In genomic region chr11:78513106-78513790, GRCm38 (mm10) we compare ENCODE assay signal across 9 mouse cellular contexts. TPM values are rescaled to one million over a fixed set of nuclear protein-coding genes. Genes with fewer than 3 reads are reported as not detected.
DNase-seq lines count a peak whose midpoint lies in the region; ATAC-seq and TF ChIP-seq lines count a peak whose summit lies in the region.
"Had no signal": no experiment of that assay in that cellular context is flagged by ENCODE, and none has a peak within 500 bp of the region (broad histone marks: within the 10 kb centered on the region; RNA-seq: fewer than 3 reads in every experiment).

No protein-coding gene starts in this region.

- TF ChIP-seq CTCF in lung, embryonic 14.5 days (IDR thresholded peaks at IDR 0.05; ENCODE audit: low read depth): no peak

- H3K9ac ChIP-seq in lung, embryonic 14.5 days: peak overlapping the region; percentile 96
- H3K9ac ChIP-seq in embryonic facial prominence, embryonic 14.5 days (ENCODE audit: low read depth, low read length): peak overlapping the region; percentile 94
- no peak overlapping the region for H3K9ac ChIP-seq in limb, embryonic 11.5 days (ENCODE audit: low read length)
- peak overlapping the region; percentile 95; the same call in 1 of the 2 replicates for H3K9ac ChIP-seq in stomach, embryonic 14.5 days (replicated peaks; ENCODE audit: low read depth, low read length)

- H3K4me1 ChIP-seq in lung, embryonic 14.5 days (ENCODE audit: insufficient read depth): 0 out of 2 replicates have a peak, but pooled peaks cover 10% of the 10 kb centered on the region
- peaks cover 11% of the 10 kb centered on the region for H3K4me1 ChIP-seq in embryonic facial prominence, embryonic 14.5 days (ENCODE audit: control insufficient read depth, insufficient read depth, low read length)
- H3K4me1 ChIP-seq in limb, embryonic 11.5 days (ENCODE audit: control insufficient read depth, insufficient read depth, low read length): peaks cover 7% of the 10 kb centered on the region
- H3K4me1 ChIP-seq in stomach, embryonic 14.5 days (ENCODE audit: control insufficient read depth, insufficient read depth, low read length): peaks cover 11% of the 10 kb centered on the region; the same call in 1 of the 2 replicates

- H3K27ac ChIP-seq in lung, embryonic 14.5 days (ENCODE audit: low read depth): 0 out of 2 replicates have a peak overlapping the region, but pooled peaks have one; percentile 16
- no peak overlapping the region for H3K27ac ChIP-seq in embryonic facial prominence, embryonic 14.5 days (replicated peaks; ENCODE audit: low read depth, low read length)
- H3K27ac ChIP-seq in limb, embryonic 11.5 days (replicated peaks; ENCODE audit: low read depth, low read length): no peak overlapping the region
- H3K27ac ChIP-seq in stomach, embryonic 14.5 days (ENCODE audit: low read length): no peak overlapping the region

- H3K4me2 ChIP-seq in lung, embryonic 14.5 days: peak overlapping the region; percentile 74
- peak overlapping the region; percentile 88 for H3K4me2 ChIP-seq in embryonic facial prominence, embryonic 14.5 days (ENCODE audit: low read depth, low read length)
- H3K4me2 ChIP-seq in limb, embryonic 11.5 days (ENCODE audit: low read depth, severe bottlenecking): peak overlapping the region; percentile 88
- H3K4me2 ChIP-seq in stomach, embryonic 14.5 days (replicated peaks; ENCODE audit: low read depth, low read length): peak overlapping the region; percentile 91

- peaks cover 54% of the 10 kb centered on the region for H3K36me3 ChIP-seq in lung, embryonic 14.5 days (ENCODE audit: insufficient read depth)
- H3K36me3 ChIP-seq in embryonic facial prominence, embryonic 14.5 days (ENCODE audit: control insufficient read depth, insufficient read depth, low read length): peaks cover 51% of the 10 kb centered on the region
- peaks cover 29% of the 10 kb centered on the region for H3K36me3 ChIP-seq in limb, embryonic 11.5 days (ENCODE audit: control insufficient read depth, insufficient read depth, low read length)
- H3K36me3 ChIP-seq in stomach, embryonic 14.5 days (ENCODE audit: control insufficient read depth, insufficient read depth, low read length): peaks cover 29% of the 10 kb centered on the region

- peak overlapping the region; percentile 93 for H3K4me3 ChIP-seq in lung, embryonic 14.5 days (ENCODE audit: low read depth, low read length)
- peak overlapping the region; percentile 99 for H3K4me3 ChIP-seq in embryonic facial prominence, embryonic 14.5 days (ENCODE audit: low read depth, low read length)
- peak overlapping the region; percentile 94; the same call in 1 of the 2 replicates for H3K4me3 ChIP-seq in limb, embryonic 11.5 days (ENCODE audit: low read depth, low read length)
- peak overlapping the region; percentile 94 for H3K4me3 ChIP-seq in stomach, embryonic 14.5 days (ENCODE audit: low read depth, low read length)

- H3K27me3 ChIP-seq in lung, embryonic 14.5 days (ENCODE audit: insufficient read depth, low read length): no peaks in the 10 kb centered on the region
- H3K27me3 ChIP-seq in embryonic facial prominence, embryonic 14.5 days (replicated peaks; ENCODE audit: control insufficient read depth, insufficient read depth, low read length): no peaks in the 10 kb centered on the region
- no peaks in the 10 kb centered on the region for H3K27me3 ChIP-seq in limb, embryonic 11.5 days (ENCODE audit: control insufficient read depth, insufficient read depth, low read length)
- H3K27me3 ChIP-seq in stomach, embryonic 14.5 days (ENCODE audit: control insufficient read depth, insufficient read depth, low read length): no peaks in the 10 kb centered on the region

- 70% methylated on average over 3 of the region's 3 CpGs for WGBS in lung, embryonic 14.5 days
- WGBS in embryonic facial prominence, embryonic 14.5 days: 73% methylated on average over 3 of the region's 3 CpGs
- 78% methylated on average over 3 of the region's 3 CpGs for WGBS in limb, embryonic 11.5 days
- WGBS in stomach, embryonic 14.5 days: 74% methylated on average over 3 of the region's 3 CpGs

- no peaks in the 10 kb centered on the region for H3K9me3 ChIP-seq in lung, embryonic 14.5 days (ENCODE audit: low read depth, low read length)
- no peaks in the 10 kb centered on the region for H3K9me3 ChIP-seq in embryonic facial prominence, embryonic 14.5 days (ENCODE audit: control insufficient read depth, low read length)
- H3K9me3 ChIP-seq in limb, embryonic 11.5 days (ENCODE audit: control insufficient read depth, low read length): no peaks in the 10 kb centered on the region
- H3K9me3 ChIP-seq in stomach, embryonic 14.5 days (ENCODE audit: control insufficient read depth, low read depth, low read length): no peaks in the 10 kb centered on the region

- no peak for DNase-seq in lung, embryonic 14.5 days
- DNase-seq in lung, postnatal 10 days: no peak
- DNase-seq in embryonic facial prominence, embryonic 14.5 days (ENCODE audit: low spot score): no peak
- no peak for DNase-seq in limb, embryonic 11.5 days (ENCODE audit: low spot score)
- no peak for DNase-seq in kidney, postnatal 25 days

- no peak for ATAC-seq in lung, embryonic 14.5 days (ENCODE audit: insufficient read depth)
- no peak for ATAC-seq in embryonic facial prominence, embryonic 14.5 days (ENCODE audit: low read depth)
- ATAC-seq in limb, embryonic 11.5 days (ENCODE audit: insufficient number of reproducible peaks, low FRiP score, low TSS enrichment, low read depth): no peak
- no peak for ATAC-seq in stomach, embryonic 14.5 days (ENCODE audit: insufficient number of reproducible peaks, insufficient read depth, low FRiP score, low read depth)
- ATAC-seq in cerebellum, adult (ENCODE audit: insufficient number of reproducible peaks, low FRiP score, low TSS enrichment): no peak

RNA-seq across cellular contexts. Expression of gene Poldip2, which starts 1.3 kb away (rescaled TPM):
- polyA plus RNA-seq in lung, embryonic 14.5 days (2014; fragmentation: Nextera tagmentation; extraction: Ambion mirVana): 148 and 153 TPM in 2 replicates
- 152 and 156 TPM in 2 replicates for polyA plus RNA-seq in embryonic facial prominence, embryonic 14.5 days (2014; fragmentation: Nextera tagmentation; extraction: Ambion mirVana)
- 164 and 165 TPM in 2 replicates for polyA plus RNA-seq in limb, embryonic 11.5 days (2014; fragmentation: Nextera tagmentation; extraction: Ambion mirVana)
- 131 and 135 TPM in 2 replicates for polyA plus RNA-seq in stomach, embryonic 14.5 days (2014; fragmentation: Nextera tagmentation; extraction: Ambion mirVana)

RNA-seq across cellular contexts. Expression of gene Tmem199, which starts 1.3 kb away (rescaled TPM):
- 47.0 and 53.3 TPM in 2 replicates for polyA plus RNA-seq in lung, embryonic 14.5 days (2014; fragmentation: Nextera tagmentation; extraction: Ambion mirVana)
- polyA plus RNA-seq in embryonic facial prominence, embryonic 14.5 days (2014; fragmentation: Nextera tagmentation; extraction: Ambion mirVana): 39.0 and 39.8 TPM in 2 replicates
- polyA plus RNA-seq in limb, embryonic 11.5 days (2014; fragmentation: Nextera tagmentation; extraction: Ambion mirVana): 62.0 and 66.5 TPM in 2 replicates
- polyA plus RNA-seq in stomach, embryonic 14.5 days (2014; fragmentation: Nextera tagmentation; extraction: Ambion mirVana): 52.1 and 52.9 TPM in 2 replicates

RNA-seq across cellular contexts. Expression of gene Sebox, which starts 10.0 kb away (rescaled TPM):
- polyA plus RNA-seq in lung, embryonic 14.5 days (2014; fragmentation: Nextera tagmentation; extraction: Ambion mirVana): not detected in 2 replicates
- 0.17 TPM in 1 of 2 replicates, not detected in the other for polyA plus RNA-seq in embryonic facial prominence, embryonic 14.5 days (2014; fragmentation: Nextera tagmentation; extraction: Ambion mirVana)
- polyA plus RNA-seq in limb, embryonic 11.5 days (2014; fragmentation: Nextera tagmentation; extraction: Ambion mirVana): not detected in 2 replicates
- polyA plus RNA-seq in stomach, embryonic 14.5 days (2014; fragmentation: Nextera tagmentation; extraction: Ambion mirVana): not detected in 2 replicates
- polyA plus RNA-seq: large intestine, adult 2 months; spleen, adult 2 months had no signal

RNA-seq across cellular contexts. Expression of gene Vtn, which starts 14.4 kb away (rescaled TPM):
- 0.20 and 0.50 TPM in 2 replicates for polyA plus RNA-seq in lung, embryonic 14.5 days (2014; fragmentation: Nextera tagmentation; extraction: Ambion mirVana)
- 9.9 and 11.3 TPM in 2 replicates for polyA plus RNA-seq in embryonic facial prominence, embryonic 14.5 days (2014; fragmentation: Nextera tagmentation; extraction: Ambion mirVana)
- polyA plus RNA-seq in limb, embryonic 11.5 days (2014; fragmentation: Nextera tagmentation; extraction: Ambion mirVana): 0.41 TPM in 1 of 2 replicates, not detected in the other
- 0.81 and 5.4 TPM in 2 replicates for polyA plus RNA-seq in stomach, embryonic 14.5 days (2014; fragmentation: Nextera tagmentation; extraction: Ambion mirVana)

RNA-seq across cellular contexts. Expression of gene Sarm1, which starts 15.7 kb away (rescaled TPM):
- polyA plus RNA-seq in lung, embryonic 14.5 days (2014; fragmentation: Nextera tagmentation; extraction: Ambion mirVana): 1.2 and 1.4 TPM in 2 replicates
- 3.9 and 4.0 TPM in 2 replicates for polyA plus RNA-seq in embryonic facial prominence, embryonic 14.5 days (2014; fragmentation: Nextera tagmentation; extraction: Ambion mirVana)
- 2.2 and 2.5 TPM in 2 replicates for polyA plus RNA-seq in limb, embryonic 11.5 days (2014; fragmentation: Nextera tagmentation; extraction: Ambion mirVana)
- 2.1 and 3.6 TPM in 2 replicates for polyA plus RNA-seq in stomach, embryonic 14.5 days (2014; fragmentation: Nextera tagmentation; extraction: Ambion mirVana)
